8 mouse cellular contexts compared by ENCODE assay signal in genomic region chr15:81836124-81836821, GRCm38 (mm10). TPM values are rescaled to one million over a fixed set of nuclear protein-coding genes. Genes with fewer than 3 reads are reported as not detected.
DNase-seq lines count a peak whose midpoint lies in the region; ATAC-seq lines count a peak whose summit lies in the region.

No protein-coding gene starts in this region.

- no peak overlapping the region for H3K27ac ChIP-seq in hindbrain, embryonic 13.5 days

- peak; percentile 93 for DNase-seq in adrenal gland, adult (ENCODE audit: inconsistent age in 2 of 2, low spot score in 1 of 2)
- DNase-seq in cerebellum, postnatal 36 days = peak; percentile 83 to 85
- peak; percentile 96 for DNase-seq in gastrocnemius, adult 18-20 months (ENCODE audit: low spot score)
- peak; percentile 92 for DNase-seq in left cerebral cortex, adult 11 months (ENCODE audit: low spot score)
- DNase-seq in lung, postnatal 10 days = peak; percentile 95
- peak; percentile 83 for DNase-seq in ovary, postnatal 36 days (ENCODE audit: low spot score)
- DNase-seq in adipocyte (ENCODE audit: low spot score) = no peak

- H3K4me1 ChIP-seq in hindbrain, embryonic 13.5 days (replicated peaks) = peaks cover 30% of the 10 kb centered on the region

- peaks cover 35% of the 10 kb centered on the region; the same call in 1 of the 2 replicates for H3K27me3 ChIP-seq in hindbrain, embryonic 13.5 days

- ATAC-seq in hindbrain, embryonic 13.5 days (ENCODE audit: low FRiP score) = peak; percentile 64

- H3K4me3 ChIP-seq in hindbrain, embryonic 13.5 days = peak overlapping the region; percentile 23

- H3K4me2 ChIP-seq in hindbrain, embryonic 13.5 days = peak overlapping the region; percentile 46

- H3K9me3 ChIP-seq in hindbrain, embryonic 13.5 days = no peaks in the 10 kb centered on the region

- peak overlapping the region; percentile 60 for H3K9ac ChIP-seq in hindbrain, embryonic 13.5 days

- no peaks in the 10 kb centered on the region for H3K36me3 ChIP-seq in hindbrain, embryonic 13.5 days

- WGBS in hindbrain, embryonic 13.5 days = 2% methylated on average over 33 of the region's 33 CpGs

RNA-seq across cellular contexts. Expression of gene Tob2, which starts 22.3 kb away (rescaled TPM):
- total RNA-seq in gastrocnemius, adult 18-20 months (2021) = 100 to 1,000 TPM in 1 of 2 experiments, 10 to 100 TPM in 1; 89.1 to 174 TPM
- polyA plus RNA-seq in hindbrain, embryonic 13.5 days (2015; fragmentation: Nextera tagmentation; extraction: Ambion mirVana) = 15.6 and 15.7 TPM in 2 replicates

RNA-seq across cellular contexts. Expression of gene Tef, which starts 34.1 kb away (rescaled TPM):
- total RNA-seq in gastrocnemius, adult 18-20 months (2021) = 100 to 1,000 TPM; 124 to 160 TPM
- 22.3 and 22.4 TPM in 2 replicates for polyA plus RNA-seq in hindbrain, embryonic 13.5 days (2015; fragmentation: Nextera tagmentation; extraction: Ambion mirVana)

RNA-seq across cellular contexts. Expression of gene Phf5a, which starts 35.4 kb away (rescaled TPM):
- total RNA-seq in gastrocnemius, adult 18-20 months (2021) = 10 to 100 TPM; 35.5 to 35.7 TPM
- polyA plus RNA-seq in hindbrain, embryonic 13.5 days (2015; fragmentation: Nextera tagmentation; extraction: Ambion mirVana) = 123 and 125 TPM in 2 replicates

RNA-seq across cellular contexts. Expression of gene Aco2, which starts 35.8 kb away (rescaled TPM):
- total RNA-seq in gastrocnemius, adult 18-20 months (2021) = 1,000 to 10,000 TPM; 1,165 to 1,199 TPM
- 237 and 248 TPM in 2 replicates for polyA plus RNA-seq in hindbrain, embryonic 13.5 days (2015; fragmentation: Nextera tagmentation; extraction: Ambion mirVana)
